Mouse (Mus musculus) megakaryocyte, embryonic 14.5 days (primary cell): ENCODE data around the gene Btaf1.

Source experiments
- FLI1 ChIP-seq: IDR thresholded peaks from 2 replicates; pipeline ENCODE4 v1.6.1; 2012; ENCODE audit warnings: low read length, inconsistent platforms, mixed read lengths
- GATA1 ChIP-seq: IDR thresholded peaks from 3 replicates; pipeline ENCODE4 v1.6.1; 2012; ENCODE audit warnings: mixed read lengths, low read length, inconsistent platforms, borderline replicate concordance

DNA sequence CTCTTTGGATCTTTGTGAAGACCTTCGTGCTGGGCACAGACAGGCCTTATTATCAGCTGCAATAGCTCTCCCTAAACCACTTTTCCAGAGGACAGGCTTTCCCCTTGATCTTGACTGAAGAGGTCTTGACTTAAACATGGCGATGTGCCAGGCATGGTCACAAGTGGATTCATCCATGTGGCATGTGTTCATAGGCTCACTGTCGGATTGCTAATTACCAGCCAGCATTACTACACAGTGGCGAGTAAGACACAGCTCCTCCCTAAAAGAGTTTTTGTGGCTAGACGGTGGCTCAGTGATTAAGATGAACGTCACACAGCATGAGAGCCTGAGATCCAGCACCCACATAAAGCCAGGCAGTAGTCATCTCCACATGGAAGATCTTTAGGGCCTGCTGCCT is 103.9 kb downstream of the Btaf1 start:
- TF ChIP-seq GATA1 (no peak), FLI1 (no peak)
